Mouse (Mus musculus) spleen, postnatal 14 days (tissue): ENCODE measurements around the gene Olfr877.

ENCODE experiments used
- DNase-seq, 2 experiments: peaks; one replicate each; pipeline ENCODE4 v3.0.0; 2021 to 2022; ENCODE audit warnings: low spot score in 2 of 2

Olfr877 gene

GRCm38 (mm10) chr9:37853969-37854368 lies at the start of gene Olfr877:
TSS of gene Olfr877 (plus strand) at chr9:37854269.
- no peak for DNase-seq

GRCm38 (mm10) chr9:37807235-37807634 lies 46.8 kb upstream of the Olfr877 start:
- no peak for DNase-seq

- no peak for DNase-seq
Measured at GRCm38 (mm10) chr9:37808456-37808855, 45.6 kb upstream of the Olfr877 start.

- DNase-seq: no peak
Measured at GRCm38 (mm10) chr9:37808976-37809375, 45.1 kb upstream of the Olfr877 start.

GRCm38 (mm10) chr9:37814696-37815095 lies 39.4 kb upstream of the Olfr877 start:
- DNase-seq: no peak

- no peak for DNase-seq
Measured at GRCm38 (mm10) chr9:37829881-37830280, 24.2 kb upstream of the Olfr877 start.

- no peak for DNase-seq
Measured at GRCm38 (mm10) chr9:37833341-37833740, 20.7 kb upstream of the Olfr877 start.

- no peak for DNase-seq
Measured at GRCm38 (mm10) chr9:37849267-37849666, 4.8 kb upstream of the Olfr877 start.

GRCm38 (mm10) chr9:37863325-37863724 lies 9.3 kb downstream of the Olfr877 start:
- no peak for DNase-seq

GRCm38 (mm10) chr9:37870246-37870645 lies 16.2 kb downstream of the Olfr877 start:
- no peak for DNase-seq

GRCm38 (mm10) chr9:37871097-37871496 lies 17.0 kb downstream of the Olfr877 start:
- DNase-seq: no peak

- no peak for DNase-seq
Measured at GRCm38 (mm10) chr9:37871536-37871935, 17.5 kb downstream of the Olfr877 start.

GRCm38 (mm10) chr9:37890960-37891359 lies 36.9 kb downstream of the Olfr877 start:
- no peak for DNase-seq

GRCm38 (mm10) chr9:37896661-37897060 lies 42.6 kb downstream of the Olfr877 start, which contains the start of gene Olfr145:
TSS of gene Olfr145 (plus strand) at chr9:37896724.
- DNase-seq: no peak

GRCm38 (mm10) chr9:37905555-37905954 lies 51.5 kb downstream of the Olfr877 start:
- DNase-seq: no peak
